Comparison of ENCODE assay signal across 20 mouse cellular contexts in the genomic region with DNA sequence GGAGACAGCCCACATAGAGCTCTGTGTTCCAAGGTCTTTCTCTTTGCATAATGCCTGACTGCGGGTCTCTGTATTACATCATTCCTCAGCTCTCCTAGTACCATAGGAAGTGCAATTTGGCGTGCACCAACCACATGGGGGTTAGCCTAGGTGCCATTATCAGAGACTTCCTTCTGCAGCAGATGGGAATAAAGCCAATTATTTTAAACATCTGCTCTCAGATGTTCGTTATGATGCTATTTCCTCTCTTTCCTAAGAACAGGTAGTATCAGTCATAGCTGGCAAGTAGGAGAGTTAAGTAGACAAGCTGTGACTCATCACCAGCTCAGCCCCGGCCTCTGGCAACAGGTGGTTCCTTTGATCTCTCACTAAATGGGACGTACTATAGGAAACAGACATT. TPM values are rescaled to one million over a fixed set of nuclear protein-coding genes. Genes with fewer than 3 reads are reported as not detected.
DNase-seq lines count a peak whose midpoint lies in the region; ATAC-seq and TF ChIP-seq lines count a peak whose summit lies in the region.
"Had no signal": no experiment of that assay in that cellular context is flagged by ENCODE, and none has a peak within 500 bp of the region (broad histone marks: within the 10 kb centered on the region; RNA-seq: fewer than 3 reads in every experiment).

No protein-coding gene starts in this region.

- H3K9me3 ChIP-seq in liver, postnatal 0 days (ENCODE audit: low read length), result no peaks in the 10 kb centered on the region
- H3K9me3 ChIP-seq: embryonic facial prominence, embryonic 12.5 days; forebrain, embryonic 10.5 days; G1E had no signal

- 29% methylated on average over 5 of the region's 5 CpGs for WGBS in liver, postnatal 0 days (ENCODE audit: insufficient replicate concordance)
- WGBS in thymus, adult 2 months, result 4% methylated on average over 5 of the region's 5 CpGs

- H3K36me3 ChIP-seq in liver, postnatal 0 days (replicated peaks; ENCODE audit: insufficient read depth, low read length), result no peaks in the 10 kb centered on the region
- no peaks in the 10 kb centered on the region for H3K36me3 ChIP-seq in thymus, adult 2 months (ENCODE audit: control insufficient read depth, insufficient read depth, low read length)
- H3K36me3 ChIP-seq: embryonic facial prominence, embryonic 12.5 days; forebrain, embryonic 10.5 days; G1E had no signal

- H3K9ac ChIP-seq in liver, postnatal 0 days (replicated peaks), result no peak overlapping the region
- H3K9ac ChIP-seq: embryonic facial prominence, embryonic 12.5 days; lung, embryonic 14.5 days had no signal

- no peaks in the 10 kb centered on the region for H3K27me3 ChIP-seq in liver, postnatal 0 days (ENCODE audit: insufficient read depth, low read length)
- no peaks in the 10 kb centered on the region for H3K27me3 ChIP-seq in thymus, adult 2 months (ENCODE audit: control insufficient read depth, insufficient read depth, low read length)
- H3K27me3 ChIP-seq: embryonic facial prominence, embryonic 12.5 days had no signal

- peak; percentile 73 for ATAC-seq in liver, postnatal 0 days
- ATAC-seq: hindbrain, embryonic 16.5 days; midbrain, embryonic 16.5 days had no signal

- no peak for TF ChIP-seq POLR2A in thymus, adult 2 months (IDR thresholded peaks at IDR 0.05; ENCODE audit: control insufficient read depth, extremely low read depth, insufficient read depth, low read length, poor library complexity)

- no peak overlapping the region for H3K4me2 ChIP-seq in liver, postnatal 0 days (ENCODE audit: low read depth, low read length)
- H3K4me2 ChIP-seq: embryonic facial prominence, embryonic 12.5 days; liver, embryonic 11.5 days; lung, embryonic 14.5 days had no signal

- no peak for TF ChIP-seq CTCF in liver, postnatal 0 days (IDR thresholded peaks at IDR 0.05; ENCODE audit: low read depth)
- TF ChIP-seq CTCF in thymus, adult 2 months (IDR thresholded peaks at IDR 0.05; ENCODE audit: borderline replicate concordance, control insufficient read depth, extremely low read depth, insufficient read depth, low read length, poor library complexity), result no peak

- no peak overlapping the region for H3K4me3 ChIP-seq in liver, postnatal 0 days (ENCODE audit: low read depth, low read length)
- no peak overlapping the region for H3K4me3 ChIP-seq in thymus, adult 2 months (ENCODE audit: control insufficient read depth, insufficient read depth, low read length)
- H3K4me3 ChIP-seq: embryonic facial prominence, embryonic 12.5 days; forebrain, embryonic 10.5 days had no signal

- H3K27ac ChIP-seq in liver, postnatal 0 days (ENCODE audit: low read depth), result no peak overlapping the region
- no peak overlapping the region for H3K27ac ChIP-seq in thymus, adult 2 months (ENCODE audit: control insufficient read depth, insufficient read depth, low read length)
- H3K27ac ChIP-seq: embryonic facial prominence, embryonic 12.5 days; forebrain, embryonic 10.5 days; macrophage had no signal

- DNase-seq in liver, postnatal 0 days, result no peak
- DNase-seq in liver, result no peak
- DNase-seq in induced T-regulatory cell, adult 2 months (ENCODE audit: low read depth), result peak; percentile 7
- peak; percentile 39 for DNase-seq in thymus, adult 2 months
- DNase-seq in lung, postnatal 14 days, result no peak
- no peak for DNase-seq in kidney, adult 18-20 months
- no peak for DNase-seq in frontal cortex, postnatal 14 days (ENCODE audit: low spot score in 2 of 2)
- DNase-seq in layer of hippocampus, adult 18-20 months (ENCODE audit: low spot score in 2 of 2), result no peak
- DNase-seq: cerebellum, adult 11-12 months; gastrocnemius, postnatal 14 days; heart, postnatal 10 days; left cerebral cortex, postnatal 4 days; lung, embryonic 14.5 days had no signal

- TF ChIP-seq EP300 in liver, postnatal 0 days (IDR thresholded peaks at IDR 0.05; ENCODE audit: low read depth), result peak; percentile 68

- no peaks in the 10 kb centered on the region for H3K4me1 ChIP-seq in liver, postnatal 0 days (ENCODE audit: insufficient read depth)
- peaks cover 3% of the 10 kb centered on the region for H3K4me1 ChIP-seq in thymus, adult 2 months (replicated peaks; ENCODE audit: control insufficient read depth, insufficient read depth, low read length)
- H3K4me1 ChIP-seq: embryonic facial prominence, embryonic 12.5 days; forebrain, embryonic 10.5 days had no signal

RNA-seq across cellular contexts. Expression of gene Akap6, which starts 55.1 kb away (rescaled TPM):
- polyA plus RNA-seq in liver, postnatal 0 days (2015; fragmentation: Nextera tagmentation; extraction: Ambion mirVana), result 0.01 and 0.02 TPM in 2 replicates
- 0.15 and 0.78 TPM in 2 replicates for polyA plus RNA-seq in thymus, adult 2 months (2012; rRNA removed)
- total RNA-seq in layer of hippocampus, adult 18-20 months (2021), result 100 to 1,000 TPM; 130 TPM
- polyA plus RNA-seq: G1E had no signal

Comparison
In these comparisons a context has a peak if more than half of its experiments do, and no peak if none do; other contexts are left out.
1. DNase-seq: peak in induced T-regulatory cell, adult 2 months (single experiment) and thymus, adult 2 months (single experiment); none in liver, postnatal 0 days (single experiment), liver (single experiment), lung, postnatal 14 days (single experiment), kidney, adult 18-20 months (single experiment), frontal cortex, postnatal 14 days (0 of 2) and layer of hippocampus, adult 18-20 months (0 of 2).